8 mouse cellular contexts compared by ENCODE assay signal in genomic region chr7:111121522-111121921, GRCm38 (mm10). TPM values are rescaled to one million over a fixed set of nuclear protein-coding genes. Genes with fewer than 3 reads are reported as not detected.
DNase-seq lines count a peak whose midpoint lies in the region; ATAC-seq and TF ChIP-seq lines count a peak whose summit lies in the region.

No protein-coding gene starts in this region.

- no peak for TF ChIP-seq CTCF in stomach, postnatal 0 days (IDR thresholded peaks at IDR 0.05; ENCODE audit: low read depth)

- H3K4me2 ChIP-seq in intestine, embryonic 16.5 days (ENCODE audit: low read depth, low read length), result peak overlapping the region; percentile 92
- peak overlapping the region; percentile 97 for H3K4me2 ChIP-seq in liver, embryonic 15.5 days
- peak overlapping the region; percentile 89 for H3K4me2 ChIP-seq in stomach, postnatal 0 days (replicated peaks; ENCODE audit: low read depth)

- H3K27ac ChIP-seq in intestine, embryonic 16.5 days (ENCODE audit: low read length), result peak overlapping the region; percentile 92
- peak overlapping the region; percentile 89 for H3K27ac ChIP-seq in liver, embryonic 15.5 days (replicated peaks)
- H3K27ac ChIP-seq in stomach, postnatal 0 days (replicated peaks), result peak overlapping the region; percentile 99

- WGBS in intestine, embryonic 16.5 days, result 36% methylated on average over 9 of the region's 9 CpGs
- 41% methylated on average over 9 of the region's 9 CpGs for WGBS in liver, embryonic 15.5 days (ENCODE audit: insufficient replicate concordance)
- 35% methylated on average over 9 of the region's 9 CpGs for WGBS in stomach, postnatal 0 days

- DNase-seq in heart, adult 11 months, result peak; percentile 85
- no peak for DNase-seq in heart, adult 18-20 months
- peak; percentile 58 for DNase-seq in A20 (ENCODE audit: low read depth, low spot score)
- DNase-seq in embryo, embryonic 11 days, result peak; percentile 35
- no peak for DNase-seq in stomach, postnatal 0 days (ENCODE audit: low spot score)
- no peak for DNase-seq in gastrocnemius, adult 18-20 months (ENCODE audit: low spot score)

- H3K9ac ChIP-seq in intestine, embryonic 16.5 days (ENCODE audit: low read depth, low read length), result peak overlapping the region; percentile 91
- H3K9ac ChIP-seq in liver, embryonic 15.5 days, result peak overlapping the region; percentile 86
- H3K9ac ChIP-seq in stomach, postnatal 0 days (ENCODE audit: low read length), result peak overlapping the region; percentile 83

- ATAC-seq in intestine, embryonic 16.5 days, result no peak
- no peak for ATAC-seq in liver, embryonic 15.5 days (ENCODE audit: insufficient read depth)
- ATAC-seq in stomach, postnatal 0 days (ENCODE audit: low FRiP score, low TSS enrichment), result no peak

- no peaks in the 10 kb centered on the region for H3K27me3 ChIP-seq in intestine, embryonic 16.5 days (replicated peaks; ENCODE audit: control insufficient read depth, insufficient read depth, low read length)
- H3K27me3 ChIP-seq in liver, embryonic 15.5 days, result no peaks in the 10 kb centered on the region
- H3K27me3 ChIP-seq in stomach, postnatal 0 days (ENCODE audit: control insufficient read depth, insufficient read depth, low read length), result no peaks in the 10 kb centered on the region

- no peaks in the 10 kb centered on the region for H3K36me3 ChIP-seq in intestine, embryonic 16.5 days (ENCODE audit: control insufficient read depth, insufficient read depth, low read length)
- peaks cover 3% of the 10 kb centered on the region; the same call in 1 of the 2 replicates for H3K36me3 ChIP-seq in liver, embryonic 15.5 days (replicated peaks)
- H3K36me3 ChIP-seq in stomach, postnatal 0 days (ENCODE audit: control insufficient read depth, insufficient read depth, low read length), result no peaks in the 10 kb centered on the region

- peak overlapping the region; percentile 68 for H3K4me3 ChIP-seq in intestine, embryonic 16.5 days (ENCODE audit: low read length)
- peak overlapping the region; percentile 81 for H3K4me3 ChIP-seq in liver, embryonic 15.5 days (replicated peaks)
- peak overlapping the region; percentile 68 for H3K4me3 ChIP-seq in stomach, postnatal 0 days (ENCODE audit: low read depth, low read length)

- no peak for TF ChIP-seq EP300 in stomach, postnatal 0 days (optimal IDR thresholded peaks at IDR 0.05)

- peaks cover 6% of the 10 kb centered on the region; the same call in 1 of the 2 replicates for H3K4me1 ChIP-seq in intestine, embryonic 16.5 days (ENCODE audit: control insufficient read depth, insufficient read depth, low read length)
- H3K4me1 ChIP-seq in liver, embryonic 15.5 days (replicated peaks), result peaks cover 33% of the 10 kb centered on the region
- peaks cover 9% of the 10 kb centered on the region; the same call in 1 of the 2 replicates for H3K4me1 ChIP-seq in stomach, postnatal 0 days (replicated peaks; ENCODE audit: control insufficient read depth, insufficient read depth)

- no peaks in the 10 kb centered on the region for H3K9me3 ChIP-seq in intestine, embryonic 16.5 days (ENCODE audit: control insufficient read depth, low read length)
- H3K9me3 ChIP-seq in liver, embryonic 15.5 days (replicated peaks), result no peaks in the 10 kb centered on the region
- H3K9me3 ChIP-seq in stomach, postnatal 0 days (ENCODE audit: control insufficient read depth, low read length), result no peaks in the 10 kb centered on the region

RNA-seq across cellular contexts. Expression of gene Eif4g2, which starts 38.7 kb away (rescaled TPM):
- 1,000 to 10,000 TPM; 1,006 to 1,066 TPM for total RNA-seq in heart, adult 18-20 months (2021)
- 621 and 629 TPM in 2 replicates for polyA plus RNA-seq in intestine, embryonic 16.5 days (2015; fragmentation: Nextera tagmentation; extraction: Ambion mirVana)
- polyA plus RNA-seq in liver, embryonic 15.5 days (2015; fragmentation: Nextera tagmentation; extraction: Ambion mirVana), result 322 and 346 TPM in 2 replicates
- 295 and 312 TPM in 2 replicates for polyA plus RNA-seq in stomach, postnatal 0 days (2015; fragmentation: Nextera tagmentation; extraction: Ambion mirVana)
- 100 to 1,000 TPM; 747 to 765 TPM for total RNA-seq in gastrocnemius, adult 18-20 months (2021)

Comparison
In these comparisons a context has a peak if more than half of its experiments do, and no peak if none do; other contexts are left out.
1. DNase-seq: peak in heart, adult 11 months (single experiment), A20 (single experiment) and embryo, embryonic 11 days (single experiment); none in heart, adult 18-20 months (0 of 2), stomach, postnatal 0 days (single experiment) and gastrocnemius, adult 18-20 months (single experiment).
2. Peak in every context shown above with its lines, with median percentiles within 50 percentile points of each other: H3K27ac ChIP-seq, H3K4me2 ChIP-seq, H3K4me3 ChIP-seq and H3K9ac ChIP-seq.